Mouse (Mus musculus): ENCODE results near the gene Lancl1.

The Lancl1 gene

DNA sequence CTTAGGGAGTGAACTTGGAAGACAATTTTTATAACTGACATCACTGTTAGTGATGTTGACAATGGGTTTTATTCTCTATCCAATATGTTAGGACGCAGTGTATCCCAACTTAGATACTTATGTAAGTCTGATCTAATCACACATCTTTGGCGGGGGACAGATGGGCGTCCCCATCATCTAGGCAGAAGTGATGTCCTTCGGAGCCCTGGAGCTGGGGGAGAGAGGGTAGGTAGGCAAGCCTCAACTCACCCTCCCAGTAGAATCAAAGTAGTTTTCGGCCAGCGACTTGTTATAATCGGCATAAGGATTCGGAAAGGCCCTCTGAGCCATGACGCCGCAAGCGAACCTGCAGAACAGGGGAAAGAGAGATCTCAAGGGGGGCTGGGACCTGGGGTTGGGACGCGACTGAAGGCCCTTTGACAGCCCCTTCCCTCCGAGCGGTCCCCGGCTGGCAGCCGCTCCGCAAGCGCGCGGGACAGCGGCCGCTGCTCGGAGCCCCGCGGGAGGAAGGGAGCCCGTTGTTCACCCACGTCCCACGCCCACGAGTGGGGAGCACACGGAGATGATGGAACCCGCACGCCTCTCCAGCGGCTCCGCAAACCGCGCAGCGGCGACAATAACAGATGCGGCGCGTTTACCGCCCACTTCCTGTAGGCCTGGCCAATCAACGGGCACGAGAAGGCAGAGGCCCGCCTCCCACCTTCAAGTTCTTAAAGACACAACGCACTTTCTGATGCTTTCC is at the start of gene Lancl1:
Lancl1 (minus strand) TSS at position 627 of the 742 bp plus-strand sequence.
- in situ Hi-C loops (cut with MboI, MseI) = no loop called here

DNA sequence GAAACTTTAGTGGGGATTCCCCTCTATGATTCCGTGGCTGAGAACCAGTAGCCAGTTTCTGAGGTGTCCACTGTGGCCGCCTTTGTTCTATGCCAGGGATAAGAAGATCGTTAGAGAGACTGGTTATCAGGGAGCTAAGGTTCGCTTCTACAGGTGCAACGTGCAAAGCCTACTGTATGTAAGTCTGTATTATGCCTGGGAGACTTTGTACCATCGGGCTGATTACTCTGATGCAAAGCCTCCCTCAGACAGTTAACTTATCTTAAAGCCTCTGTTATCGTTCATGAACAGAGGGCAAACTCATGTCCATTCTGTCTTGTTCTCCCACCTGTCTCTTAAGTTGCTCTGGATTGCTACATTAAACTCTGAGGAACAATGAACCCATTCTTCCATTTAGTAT is 40.5 kb upstream of the Lancl1 start:
- in situ Hi-C loops (cut with MboI, MseI) = loop anchor here (10.0 kb wide), 1 partner anchor 1424 kb away; no protein-coding TSS in a partner anchor

DNA sequence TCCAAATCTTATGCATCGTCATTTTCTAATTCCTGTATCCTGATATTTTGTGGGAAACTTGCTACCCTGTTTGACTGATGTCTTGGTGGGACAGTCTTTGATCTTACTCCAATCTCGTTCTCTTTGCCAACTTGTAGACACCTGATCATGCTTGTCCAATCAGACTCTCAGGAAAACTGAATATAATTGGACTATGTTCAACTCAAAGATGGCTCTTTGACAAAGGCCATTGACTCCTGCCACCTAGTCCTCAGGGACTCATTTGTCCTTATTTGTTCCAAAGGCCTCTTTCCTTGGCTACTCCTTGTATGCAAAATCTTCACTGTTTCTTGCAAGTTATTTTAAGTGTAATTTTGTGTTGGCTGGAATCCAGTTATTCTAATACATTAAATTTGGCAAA is 40.0 kb upstream of the Lancl1 start:
- in situ Hi-C loops (cut with MboI, MseI) = loop anchor here (10.0 kb wide), 1 partner anchor 1424 kb away; no protein-coding TSS in a partner anchor

DNA sequence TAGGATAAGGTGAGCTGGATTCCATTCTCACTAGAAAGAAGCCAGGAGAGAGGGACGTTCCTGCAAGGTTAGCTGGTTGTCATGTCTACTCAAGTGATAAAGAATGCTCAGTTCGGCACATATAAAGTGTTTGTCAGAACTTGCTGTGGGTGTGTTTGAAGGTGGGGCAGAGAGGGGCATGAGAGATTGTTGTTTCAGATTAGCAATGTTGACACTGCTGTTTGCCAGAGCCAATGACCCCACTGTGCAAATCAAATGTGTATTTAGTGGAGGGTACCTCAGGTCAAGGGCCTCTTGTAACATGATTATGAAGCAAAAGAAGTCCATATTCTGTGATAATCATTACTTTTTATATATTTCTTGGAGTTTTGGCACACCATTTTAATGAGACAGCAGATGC is 39.1 kb upstream of the Lancl1 start:
- in situ Hi-C loops (cut with MboI, MseI) = loop anchor here (10.0 kb wide), 1 partner anchor 1423 kb away; no protein-coding TSS in a partner anchor

DNA sequence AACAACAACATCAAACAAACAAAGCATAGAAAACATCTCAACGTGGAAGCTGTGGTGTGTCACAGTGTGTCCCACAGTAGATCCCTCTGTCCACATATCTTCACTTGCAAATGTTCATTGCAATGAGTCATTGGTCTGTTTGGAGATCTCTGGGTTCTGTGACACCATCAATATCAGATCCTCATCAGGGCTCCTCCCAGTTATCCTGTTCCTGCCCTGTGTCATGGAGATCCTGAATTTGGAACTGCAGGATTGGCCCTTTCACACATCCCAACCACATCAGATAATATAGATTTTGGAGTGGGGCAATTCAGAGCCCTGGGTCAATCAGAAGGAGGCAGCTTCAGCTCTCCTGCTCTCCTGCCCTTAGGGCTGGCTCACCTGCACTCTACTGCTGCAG is 28.9 kb upstream of the Lancl1 start:
- in situ Hi-C loops (cut with MboI, MseI) = no loop called here

DNA sequence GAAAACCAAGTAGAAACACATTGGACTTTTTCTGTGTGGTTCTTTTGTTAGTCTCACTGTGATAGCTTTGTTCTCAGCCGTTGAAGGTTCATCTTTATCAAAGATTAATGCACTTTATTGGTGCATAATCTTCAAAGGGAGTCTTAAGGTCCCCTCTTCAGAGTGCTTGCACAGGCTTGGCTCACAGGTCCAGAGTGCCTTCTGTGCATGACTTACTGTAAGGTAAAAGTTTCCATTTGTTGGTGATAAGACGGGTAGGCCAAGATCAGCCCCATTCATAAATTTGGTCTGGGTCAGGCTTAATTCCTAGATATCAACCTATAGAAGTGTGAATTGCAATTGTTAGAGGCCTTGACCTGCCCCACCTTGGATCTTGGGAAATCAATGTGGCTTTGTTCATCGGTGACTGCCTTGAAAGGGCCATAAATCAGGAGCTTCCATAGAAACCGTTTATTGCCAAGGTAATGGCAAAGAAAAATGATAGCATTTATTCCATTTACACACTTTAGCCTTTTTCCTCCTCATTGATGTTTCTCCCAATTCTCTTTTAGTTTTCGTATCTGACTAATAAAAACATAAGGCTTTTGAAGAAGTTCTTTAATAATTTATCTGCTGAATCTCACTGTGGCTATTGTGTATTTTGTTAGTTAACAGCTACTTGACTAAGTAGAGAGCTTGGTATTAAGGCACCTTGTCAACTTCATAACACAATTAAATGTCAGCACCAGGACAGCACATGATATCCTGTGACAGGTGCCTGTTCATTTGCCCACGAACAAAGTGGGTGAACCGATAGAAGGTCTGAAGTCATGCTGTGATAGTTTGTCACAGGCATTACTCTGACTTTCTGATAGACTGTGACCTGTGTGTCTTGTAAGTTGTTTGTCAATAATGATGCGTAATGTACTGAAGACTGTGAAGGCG is 26.9 kb upstream of the Lancl1 start:
- in situ Hi-C loops (cut with MboI, MseI) = no loop called here

DNA sequence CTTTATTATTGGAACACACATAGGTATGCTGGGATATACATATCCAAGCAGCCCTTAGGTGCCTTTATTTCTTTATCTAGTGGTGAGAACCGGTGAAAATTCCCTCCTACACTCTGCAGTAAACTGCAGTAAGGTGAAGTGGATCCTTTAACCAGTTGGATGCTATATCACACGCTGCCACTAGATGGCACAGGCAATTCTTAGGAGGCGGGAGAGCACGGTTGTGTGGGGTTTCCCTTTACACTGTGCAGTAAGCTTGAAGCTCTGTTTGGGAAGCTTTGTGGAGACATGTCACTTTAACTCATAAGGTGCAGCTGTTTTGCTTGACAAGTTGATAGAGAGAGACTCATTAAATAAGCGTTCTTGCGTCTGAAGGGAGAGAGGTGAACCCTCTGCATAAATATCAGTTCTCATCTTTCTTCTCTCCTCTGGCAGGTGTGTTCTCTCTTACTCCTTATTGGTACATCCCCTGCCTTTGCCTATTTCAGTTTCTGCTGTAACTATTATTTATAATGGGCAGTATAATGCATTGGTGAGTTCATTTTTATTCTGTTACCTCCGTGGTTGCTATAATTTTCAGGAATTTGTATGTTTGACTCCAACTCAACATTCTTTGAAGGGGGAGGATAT is 22.9 kb upstream of the Lancl1 start:
- in situ Hi-C loops (cut with MboI, MseI) = no loop called here

DNA sequence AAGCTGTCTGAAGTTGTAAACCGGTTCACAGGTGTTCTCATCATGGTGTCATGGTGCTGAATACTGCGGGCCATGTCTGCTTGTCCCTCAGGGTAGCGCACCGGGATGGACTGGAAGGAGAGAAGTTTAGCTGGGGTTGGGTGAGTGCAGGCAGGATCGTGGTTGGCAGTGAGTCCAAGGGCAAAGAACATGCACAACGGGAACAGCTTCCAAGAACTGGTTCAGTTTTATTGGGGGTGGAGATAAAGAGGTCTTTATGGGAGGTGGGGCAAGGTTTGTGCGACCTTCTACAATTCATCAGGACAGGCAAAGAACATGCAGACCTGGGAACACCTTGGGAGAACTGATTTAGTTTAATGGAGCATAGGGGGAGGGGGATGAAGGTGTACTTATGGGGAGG is 17.1 kb upstream of the Lancl1 start:
- in situ Hi-C loops (cut with MboI, MseI) = no loop called here

DNA sequence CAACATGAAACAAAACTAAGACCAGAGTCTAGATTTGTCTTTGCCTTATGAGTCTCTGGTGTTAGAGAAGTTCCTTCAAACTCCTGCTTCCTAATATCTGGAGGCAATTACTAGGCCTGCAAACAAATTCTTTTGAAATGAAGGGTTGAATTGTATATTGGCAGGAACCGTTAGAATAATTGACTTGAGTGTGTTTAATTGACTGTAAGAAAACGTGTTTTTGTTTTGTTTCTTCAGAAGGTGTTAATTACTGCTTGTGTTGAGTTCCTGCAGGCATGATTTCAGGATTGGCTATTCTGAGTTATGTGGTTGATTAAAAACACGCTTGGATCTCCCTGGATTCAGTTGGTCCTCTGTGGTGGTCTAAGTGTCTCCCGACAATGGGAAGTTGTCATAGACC is 14.0 kb upstream of the Lancl1 start:
- in situ Hi-C loops (cut with MboI, MseI) = no loop called here

DNA sequence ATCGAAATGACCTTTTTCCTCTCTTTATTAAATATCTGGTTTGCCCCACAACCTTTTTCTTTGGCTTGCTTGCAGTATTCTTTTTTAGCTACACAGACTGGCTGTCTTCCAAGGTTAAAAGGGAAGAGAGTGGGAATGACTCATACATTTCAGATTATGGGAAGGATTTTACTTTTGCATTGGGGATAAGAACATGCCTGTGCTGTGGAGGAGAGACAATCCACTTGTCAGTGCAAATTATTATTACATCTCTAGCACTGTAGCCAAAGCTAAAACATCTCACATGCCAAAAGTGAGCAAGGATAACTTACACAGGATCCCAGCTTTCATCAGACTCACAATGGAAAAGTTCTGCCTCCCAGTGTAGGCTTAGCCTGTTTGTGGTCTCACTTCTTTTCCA is 10.9 kb upstream of the Lancl1 start:
- in situ Hi-C loops (cut with MboI, MseI) = no loop called here

DNA sequence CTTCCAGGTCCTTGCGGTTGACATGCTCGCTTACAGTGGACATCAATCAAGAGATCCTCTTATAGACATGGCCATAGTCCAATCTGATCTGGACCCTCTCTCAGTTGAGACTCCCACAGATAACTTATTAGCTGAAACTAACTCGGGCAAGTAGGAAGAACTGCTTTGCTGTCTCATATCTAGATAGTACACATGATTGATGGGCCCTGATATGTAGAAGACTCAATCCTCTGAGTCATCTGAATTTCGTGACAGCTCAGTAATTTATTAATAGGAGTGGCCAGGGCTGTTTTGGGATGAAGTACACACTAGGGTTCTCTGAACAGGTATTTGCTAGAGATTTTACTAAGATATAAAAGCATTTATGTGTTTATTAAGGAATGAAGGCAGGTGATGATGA is 10.0 kb upstream of the Lancl1 start:
- in situ Hi-C loops (cut with MboI, MseI) = no loop called here

DNA sequence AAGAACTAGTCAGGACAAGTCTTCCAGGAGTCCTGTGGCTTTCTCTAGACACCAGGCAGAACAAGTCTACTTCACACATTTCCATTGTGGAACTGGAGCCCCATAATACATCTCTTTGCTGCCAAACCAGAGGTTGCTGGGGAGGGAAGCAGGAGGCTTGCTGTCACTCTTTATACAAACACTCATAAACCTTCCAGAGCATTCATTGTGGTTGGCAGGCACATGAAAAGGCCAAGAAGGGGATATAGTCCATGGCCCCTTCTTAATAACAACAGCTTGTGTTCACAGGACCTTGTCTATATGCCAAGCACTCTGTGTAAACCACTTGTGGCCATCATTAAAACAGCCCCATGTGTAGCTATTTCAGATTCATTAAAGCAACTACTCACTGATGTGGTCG is 6.4 kb upstream of the Lancl1 start:
- in situ Hi-C loops (cut with MboI, MseI) = no loop called here

DNA sequence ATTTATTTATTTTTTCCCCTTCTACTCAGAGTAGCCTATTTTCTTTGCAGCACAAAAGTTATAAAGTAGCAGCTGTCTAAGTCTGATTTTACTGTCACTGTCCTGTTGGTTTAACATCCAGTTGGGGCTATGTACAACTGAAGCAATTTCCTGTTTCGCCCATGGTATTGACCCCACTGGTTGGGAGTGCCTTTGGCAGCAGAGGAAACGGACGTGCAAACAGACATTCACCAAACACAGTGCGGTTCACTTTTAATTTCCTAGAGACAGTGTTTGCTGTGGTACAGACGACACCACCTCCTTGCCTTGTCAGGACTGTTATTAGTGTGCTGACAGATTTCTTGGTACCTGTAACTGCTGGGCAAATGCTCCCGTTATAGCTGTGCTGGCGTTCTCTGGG is 3.9 kb upstream of the Lancl1 start:
- in situ Hi-C loops (cut with MboI, MseI) = no loop called here

DNA sequence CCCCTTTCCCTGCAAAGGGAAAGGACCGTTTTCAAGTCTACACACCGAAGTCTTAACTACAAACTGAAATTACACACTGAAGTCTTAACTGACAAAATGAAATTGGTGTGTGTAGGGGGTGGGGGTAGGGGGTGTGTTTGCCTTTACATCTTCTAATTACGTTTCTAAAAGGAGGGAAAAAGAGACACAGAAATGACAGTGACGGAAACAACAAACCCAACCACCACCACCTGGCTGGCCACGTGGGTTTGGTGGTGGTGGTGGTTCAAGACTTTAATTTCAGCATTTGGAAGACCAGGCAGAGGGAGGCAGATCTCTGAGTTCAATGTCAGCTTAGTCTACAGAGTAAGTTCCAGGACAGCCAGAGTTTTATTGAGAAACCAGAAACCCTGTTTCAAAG is 411 bp upstream of the Lancl1 start:
- in situ Hi-C loops (cut with MboI, MseI) = no loop called here

DNA sequence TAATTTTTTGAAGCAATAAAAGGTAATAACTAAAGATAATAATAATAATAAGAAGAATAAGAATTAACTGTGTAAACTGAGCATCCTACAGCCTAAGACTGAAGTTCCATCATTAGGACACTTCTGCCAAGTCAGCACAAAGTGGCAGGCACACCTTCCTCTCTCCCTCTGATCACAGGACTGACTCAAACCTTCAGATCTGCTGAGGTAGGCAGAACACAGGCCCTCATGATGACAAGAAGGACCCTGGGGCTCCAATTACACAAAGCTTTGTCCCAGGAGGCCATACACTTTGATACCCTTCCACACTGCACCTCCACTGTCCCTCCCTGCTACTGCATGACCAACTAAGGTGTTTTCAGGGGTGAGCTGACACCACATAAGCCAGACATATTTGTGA is 1.5 kb downstream of the Lancl1 start:
- in situ Hi-C loops (cut with MboI, MseI) = no loop called here

DNA sequence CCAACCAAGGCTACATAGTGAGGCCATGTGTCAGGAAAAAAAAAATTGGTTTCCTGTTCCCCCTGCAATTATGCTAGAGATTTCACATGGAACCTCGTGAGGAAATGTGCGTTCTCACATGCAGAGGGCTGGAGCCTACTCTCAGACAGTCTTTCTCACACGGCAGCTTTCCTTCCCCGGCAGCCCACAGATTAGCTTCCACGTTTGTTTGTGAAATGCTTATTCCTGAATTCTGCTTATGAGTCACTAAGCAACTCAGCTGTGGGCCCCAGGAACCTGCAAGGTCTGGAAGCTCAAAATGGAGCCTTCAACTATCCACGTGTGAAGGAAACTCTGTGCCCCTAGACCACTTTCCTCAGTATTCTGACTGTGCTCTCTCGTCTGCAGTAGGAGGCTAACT is 5.4 kb downstream of the Lancl1 start:
- in situ Hi-C loops (cut with MboI, MseI) = no loop called here

DNA sequence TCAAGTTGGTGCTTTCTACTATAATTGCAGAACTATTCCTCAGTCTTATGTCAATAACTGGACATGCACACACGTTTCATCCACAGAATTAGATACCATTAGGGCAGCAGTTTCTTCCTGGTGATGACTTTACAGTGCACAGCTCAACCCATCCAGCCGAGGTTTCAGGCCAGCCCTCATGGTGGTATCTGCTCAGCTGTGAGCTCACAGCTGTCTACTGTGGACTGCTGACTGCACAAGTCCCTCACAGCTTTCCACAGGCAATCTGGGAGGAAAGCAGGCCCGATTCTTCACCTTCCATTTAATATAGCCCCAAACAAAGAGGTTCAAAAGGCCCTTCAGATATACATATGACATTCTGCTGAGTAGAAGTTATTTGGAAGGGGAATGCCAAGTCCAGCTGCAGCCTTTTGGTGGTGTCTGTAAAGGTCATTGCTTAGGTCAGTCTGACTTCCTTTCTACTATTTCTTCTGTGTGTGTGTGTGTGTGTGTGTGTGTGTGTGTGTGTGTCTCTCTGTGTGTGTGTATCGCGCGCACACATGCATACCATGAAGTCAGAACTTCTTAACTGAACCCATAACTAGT is 11.7 kb downstream of the Lancl1 start:
- in situ Hi-C loops (cut with MboI, MseI) = no loop called here

DNA sequence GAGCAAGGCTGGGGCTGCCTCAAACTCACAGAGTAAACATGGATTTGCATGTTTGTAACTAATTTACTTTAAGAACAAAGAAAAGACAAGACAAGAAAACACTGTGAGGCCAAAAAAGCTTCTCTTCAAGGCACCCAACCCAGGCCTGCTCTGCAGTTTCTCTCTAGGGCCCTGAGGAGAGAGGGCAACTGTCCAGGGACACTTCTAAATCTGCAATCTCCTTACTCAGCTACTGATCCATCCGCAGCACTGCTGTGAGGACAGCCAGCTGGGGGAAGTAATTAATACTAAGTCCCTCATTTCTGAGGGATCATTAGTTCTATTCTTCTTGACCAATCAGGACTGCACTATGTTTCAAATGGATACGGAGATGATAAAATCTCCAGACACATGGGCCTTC is 12.5 kb downstream of the Lancl1 start:
- in situ Hi-C loops (cut with MboI, MseI) = no loop called here

DNA sequence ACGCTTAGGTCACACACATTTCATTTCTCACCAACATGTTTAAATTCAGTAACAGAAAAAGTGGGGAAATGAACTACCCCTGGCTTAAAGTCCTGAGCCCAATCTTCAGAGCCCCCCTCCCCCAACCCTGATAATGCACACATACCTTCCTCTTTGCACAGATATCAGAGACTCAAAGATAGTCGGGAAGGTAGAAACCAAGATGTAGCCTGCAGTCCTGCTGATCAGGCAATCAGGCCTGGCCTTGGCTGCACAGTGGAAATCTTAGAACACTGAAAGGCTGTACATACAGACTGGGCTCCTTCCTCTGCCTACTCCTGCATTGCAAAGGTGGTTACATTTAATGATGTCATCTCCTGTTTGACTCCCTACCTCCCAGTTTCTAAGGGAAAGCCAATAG is 15.9 kb downstream of the Lancl1 start:
- in situ Hi-C loops (cut with MboI, MseI) = no loop called here

DNA sequence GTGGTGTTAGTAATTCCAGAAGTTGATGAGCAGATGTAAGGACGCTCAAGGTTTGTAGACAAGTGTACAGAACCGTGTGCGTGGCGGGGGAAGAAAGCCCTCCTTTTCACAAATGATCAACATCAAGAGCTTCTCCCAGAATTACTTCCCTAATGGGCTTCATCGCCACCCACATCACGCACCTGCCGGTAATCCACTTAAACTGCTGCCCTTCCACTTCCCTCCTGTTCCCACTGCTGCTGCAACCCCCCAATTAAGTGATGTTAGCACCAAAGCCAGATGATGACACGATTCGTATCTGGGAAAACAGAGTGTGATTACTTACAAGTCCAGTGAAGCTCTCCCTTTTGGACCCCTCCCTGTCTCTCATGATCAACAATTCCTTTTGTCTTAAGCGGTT is 16.6 kb downstream of the Lancl1 start:
- in situ Hi-C loops (cut with MboI, MseI) = no loop called here

DNA sequence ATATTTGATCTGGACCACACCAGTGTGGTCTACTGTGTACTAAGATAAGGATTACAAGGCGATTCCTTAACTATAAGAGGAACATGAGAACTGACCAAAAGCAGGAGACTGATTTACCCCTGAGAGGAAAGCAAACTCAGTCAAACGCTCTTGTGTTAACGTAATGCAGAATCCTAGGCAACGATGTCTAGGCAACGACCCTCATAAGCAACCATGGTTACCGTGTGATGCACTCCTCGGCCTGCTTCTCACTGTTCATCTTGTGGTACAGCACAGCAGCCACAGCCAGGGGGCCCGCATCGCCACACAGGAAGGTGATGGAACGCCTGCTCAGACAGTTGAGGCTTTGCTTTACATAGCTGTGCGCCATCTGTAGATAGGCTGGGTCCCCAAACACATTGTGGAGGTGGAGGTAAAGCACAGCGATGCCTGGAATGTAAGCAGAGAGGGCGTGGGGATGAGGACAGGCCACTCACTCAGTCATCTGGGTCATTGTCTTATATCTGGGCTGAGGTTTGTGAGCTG is 18.0 kb downstream of the Lancl1 start:
- in situ Hi-C loops (cut with MboI, MseI) = no loop called here
